Mouse (Mus musculus) T-helper 2 cell (primary cell): ENCODE measurements at regions not wholly inside any gene's neighbourhood (a gene's known extent, or its start where the extent isn't known, plus 50 kb on each side); places are given as distances from the start of the nearest gene placed in this dataset.

ENCODE experiments used
- in situ Hi-C: fragments of 300-600 bp; cut with MboI, MseI; formaldehyde crosslinking; loops from one replicate; pipeline ENCODE4 v1.15.1; 2025; ENCODE audit warnings: high pct_unique_total_duplicates

- in situ Hi-C loops = loop anchor here (25.0 kb wide), 1 partner anchor 112 kb away; no protein-coding TSS in a partner anchor
These were observed 185.5 kb downstream of the Csl start for GRCm38 (mm10) chr10:99573997-99574396.

- in situ Hi-C loops = loop anchor here (5.0 to 25.0 kb wide), 2 partner anchors 288 to 383 kb away; no protein-coding TSS in a partner anchor
These were observed 184.2 kb downstream of the Csl start for GRCm38 (mm10) chr10:99575294-99575693.

GRCm38 (mm10) chr10:99576301-99576700, 183.2 kb downstream of the Csl start:
- in situ Hi-C loops = loop anchor here (5.0 to 25.0 kb wide), 2 partner anchors 289 to 384 kb away; no protein-coding TSS in a partner anchor

GRCm38 (mm10) chr10:99577041-99577681, 182.3 kb downstream of the Csl start:
- in situ Hi-C loops = loop anchor here (5.0 to 25.0 kb wide), 2 partner anchors 290 to 385 kb away; no protein-coding TSS in a partner anchor

DNA sequence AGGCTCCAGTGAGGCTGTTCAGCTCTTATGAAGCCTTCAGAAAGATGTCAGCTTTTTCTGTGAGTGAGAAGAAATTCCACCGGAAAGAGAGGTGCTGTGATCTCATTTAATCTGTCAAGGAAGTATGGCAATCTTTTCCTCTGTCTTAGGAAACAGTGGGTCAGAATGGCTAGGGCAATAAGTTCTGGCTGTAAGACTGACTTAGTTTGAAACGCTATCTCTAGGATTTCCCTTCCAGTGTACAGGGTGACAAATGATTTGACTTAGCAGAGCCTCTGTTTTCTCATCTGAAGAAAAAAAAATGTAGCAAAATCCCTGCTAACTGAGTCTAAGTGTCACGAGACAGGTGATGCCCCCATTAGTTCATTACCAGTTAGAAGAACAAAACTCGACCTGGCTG, 181.1 kb downstream of the Csl start:
- in situ Hi-C loops = loop anchor here (5.0 to 25.0 kb wide), 2 partner anchors 291 to 386 kb away; no protein-coding TSS in a partner anchor

DNA sequence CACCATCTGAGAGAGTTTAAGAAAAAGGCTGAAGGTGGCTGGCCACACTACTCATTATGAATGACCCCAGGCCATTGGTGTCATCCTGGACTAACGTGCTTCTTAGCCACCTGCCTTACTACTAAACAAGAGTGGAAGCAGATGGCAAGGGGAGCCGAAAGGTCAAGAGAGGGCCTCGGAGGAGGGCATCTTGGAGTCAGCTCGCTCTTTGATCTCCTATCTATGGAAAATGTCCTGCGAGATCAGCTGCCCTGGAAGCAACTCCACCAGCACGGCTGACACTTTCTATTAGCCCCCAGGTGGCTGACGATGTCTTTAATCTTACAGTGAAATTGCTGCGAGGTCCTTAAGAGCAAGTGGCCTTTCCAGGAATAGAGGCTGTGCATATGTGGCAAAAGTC, 179.3 kb downstream of the Csl start:
- in situ Hi-C loops = loop anchor here (25.0 kb wide), 1 partner anchor 293 kb away; no protein-coding TSS in a partner anchor

DNA sequence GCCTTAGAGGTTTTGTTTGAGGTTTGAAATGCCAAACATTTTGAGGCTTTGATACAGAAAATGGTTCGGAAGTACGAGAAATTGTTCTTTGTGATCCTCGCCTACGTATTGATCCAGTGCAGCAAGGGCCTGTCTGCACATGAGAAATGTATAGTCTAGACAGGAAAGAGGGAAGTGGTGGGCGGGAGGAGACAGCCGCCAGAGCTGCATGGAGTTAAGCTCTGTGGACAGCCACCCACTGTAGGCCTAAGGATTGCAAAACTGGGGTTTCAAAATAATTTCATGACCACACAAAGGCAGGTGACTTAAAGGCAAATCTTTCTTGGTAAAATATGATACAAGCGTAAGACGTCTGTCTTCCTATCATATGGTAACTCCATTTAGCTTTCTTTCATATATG, 178.4 kb downstream of the Csl start:
- in situ Hi-C loops = loop anchor here (25.0 kb wide), 1 partner anchor 294 kb away; no protein-coding TSS in a partner anchor

DNA sequence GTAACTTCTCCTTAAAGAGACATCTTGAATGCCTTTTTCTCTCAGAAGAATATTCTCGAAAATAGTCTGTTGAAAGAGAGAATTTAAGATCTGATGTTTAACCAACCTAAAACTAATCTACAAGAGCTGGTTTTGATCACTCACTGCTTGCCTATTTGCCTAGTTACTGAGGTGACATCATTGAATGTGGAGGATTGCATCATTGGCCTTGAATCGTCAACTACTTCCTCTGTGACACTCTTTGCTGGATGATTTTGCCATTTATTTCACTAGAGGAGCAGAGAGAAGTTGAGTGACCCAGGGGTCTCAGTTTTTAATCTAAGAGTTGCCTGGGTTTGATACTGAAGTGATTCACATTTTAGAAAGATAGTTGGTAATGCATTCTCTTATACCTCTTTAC, 174.6 kb downstream of the Csl start:
- in situ Hi-C loops = loop anchor here (25.0 kb wide), 1 partner anchor 298 kb away; no protein-coding TSS in a partner anchor

- in situ Hi-C loops = loop anchor here (25.0 kb wide), 1 partner anchor 305 kb away; no protein-coding TSS in a partner anchor
These were observed 167.2 kb downstream of the Csl start for GRCm38 (mm10) chr10:99592220-99592619.

DNA sequence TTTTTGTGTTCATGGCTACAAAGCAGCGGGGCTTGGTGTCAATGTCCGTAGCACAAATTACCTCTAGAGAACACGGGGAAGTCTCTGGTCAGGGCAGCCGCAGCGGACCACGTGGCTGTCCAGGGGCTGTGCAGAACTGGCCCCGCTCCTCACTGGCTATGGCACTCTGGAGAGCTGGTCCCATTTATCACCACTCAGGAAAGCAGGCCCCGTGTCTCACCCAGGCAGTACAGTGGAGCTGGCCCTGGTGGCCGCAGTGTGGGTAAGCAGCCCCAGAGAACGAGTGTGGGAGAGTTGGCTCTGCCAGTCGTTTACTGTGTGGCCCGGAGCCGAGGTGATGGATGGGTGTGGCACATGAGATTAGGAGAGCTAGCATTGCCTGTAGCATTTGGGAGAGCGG, 163.8 kb downstream of the Csl start:
- in situ Hi-C loops = loop anchor here (25.0 kb wide), 1 partner anchor 308 kb away; no protein-coding TSS in a partner anchor

GRCm38 (mm10) chr10:99599142-99600120, 160.0 kb downstream of the Csl start:
- in situ Hi-C loops = loop anchor here (25.0 kb wide), 1 partner anchor 312 kb away; no protein-coding TSS in a partner anchor

GRCm38 (mm10) chr10:99602331-99602730, 157.1 kb downstream of the Csl start:
- in situ Hi-C loops = no loop called here

- in situ Hi-C loops = no loop called here
These were observed 155.3 kb downstream of the Csl start for GRCm38 (mm10) chr10:99604172-99604571.

DNA sequence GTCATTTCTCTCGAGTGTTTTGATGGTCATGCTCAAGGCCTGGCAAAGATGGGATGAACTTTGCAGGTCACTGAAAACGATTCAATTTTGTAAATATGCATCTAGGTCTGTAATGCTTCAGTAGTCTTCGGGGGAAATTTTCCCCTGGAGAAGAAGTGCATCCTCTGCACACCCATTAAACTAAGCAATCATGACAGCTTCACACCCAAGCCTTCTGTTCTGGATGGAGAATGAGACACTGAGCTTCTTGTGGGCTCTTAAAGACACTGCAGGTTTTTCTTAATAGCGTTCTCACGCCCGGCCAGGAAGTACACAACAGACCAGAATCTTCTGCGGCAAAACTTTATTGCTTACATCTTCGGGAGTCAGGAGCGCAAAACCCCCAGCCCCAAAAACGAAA, 151.0 kb downstream of the Csl start:
- in situ Hi-C loops = no loop called here

GRCm38 (mm10) chr10:99609420-99609819, 150.0 kb downstream of the Csl start:
- in situ Hi-C loops = no loop called here

DNA sequence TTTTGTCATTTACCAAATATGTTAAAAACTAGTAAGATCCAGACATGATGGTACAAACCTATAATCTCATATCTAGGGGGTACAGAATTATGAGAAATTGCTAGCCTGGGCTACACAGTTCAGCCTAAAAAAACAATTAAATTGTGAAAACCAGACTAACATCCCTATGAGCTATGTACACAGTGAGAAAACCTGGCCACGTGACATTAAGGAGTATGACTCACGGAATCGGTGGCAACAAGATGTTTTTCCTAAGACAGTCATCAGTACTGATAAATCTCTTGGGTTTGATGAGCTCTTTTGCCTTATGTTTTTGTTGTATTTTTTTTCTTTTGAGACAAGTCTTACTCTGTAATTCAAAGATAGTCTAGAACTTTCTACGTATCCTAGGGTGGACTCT, 148.6 kb downstream of the Csl start:
- in situ Hi-C loops = loop anchor here (10.0 kb wide), 1 partner anchor 446 kb away; no protein-coding TSS in a partner anchor

GRCm38 (mm10) chr10:99614392-99615249, 144.8 kb downstream of the Csl start:
- in situ Hi-C loops = loop anchor here (10.0 kb wide), 1 partner anchor 450 kb away; no protein-coding TSS in a partner anchor

GRCm38 (mm10) chr10:99615371-99615770, 144.1 kb downstream of the Csl start:
- in situ Hi-C loops = loop anchor here (10.0 kb wide), 1 partner anchor 451 kb away; no protein-coding TSS in a partner anchor

DNA sequence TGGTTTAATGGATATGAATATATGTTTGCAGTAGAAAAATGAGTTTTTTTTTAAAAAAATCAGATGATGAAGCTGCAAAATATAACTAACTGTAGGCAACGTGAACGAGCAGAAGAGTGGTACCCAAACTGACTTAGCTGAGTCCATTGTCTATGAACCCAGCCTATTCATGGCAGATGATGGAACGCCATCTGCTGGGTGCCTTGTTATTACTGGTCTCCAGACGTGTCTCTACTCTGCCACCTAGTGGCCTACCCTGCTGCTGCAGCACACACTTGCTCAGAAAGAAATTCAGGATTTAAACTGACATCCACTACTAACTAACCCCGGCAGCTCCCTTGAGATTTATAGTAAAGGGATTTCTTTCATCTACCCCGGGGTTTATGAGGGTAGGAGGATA, 143.7 kb downstream of the Csl start:
- in situ Hi-C loops = loop anchor here (10.0 kb wide), 1 partner anchor 451 kb away; no protein-coding TSS in a partner anchor

DNA sequence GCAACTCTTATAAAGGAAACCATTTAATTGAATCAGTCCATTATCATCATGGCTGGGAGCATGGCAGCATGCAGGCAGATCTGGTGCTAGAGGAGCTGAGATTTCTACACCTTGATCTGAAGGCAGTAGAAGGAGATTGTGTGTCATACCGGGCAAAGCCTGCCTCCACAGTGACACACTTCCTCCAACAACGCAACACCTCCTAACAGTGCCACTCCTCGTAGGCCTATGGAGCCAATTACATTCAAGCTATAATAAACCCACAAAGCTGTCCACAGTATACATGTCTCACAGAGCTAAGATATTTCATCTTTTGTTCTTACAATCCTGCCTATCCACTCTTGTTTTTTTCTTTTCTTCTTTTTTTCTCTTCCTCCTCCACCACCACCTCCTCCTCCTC, 141.8 kb downstream of the Csl start:
- in situ Hi-C loops = loop anchor here (10.0 kb wide), 1 partner anchor 453 kb away; no protein-coding TSS in a partner anchor
